Mouse (Mus musculus) spleen, postnatal 10 days (tissue): ENCODE results near the gene Pde1a.
"Not testable (repeated sequence)": the region's sequence is repeated elsewhere in the genome, so short reads cannot be mapped to it uniquely, and the experiment has no call there.

ENCODE experiments used
- DNase-seq, 2 experiments: peaks; one replicate each; pipeline ENCODE4 v3.0.0; 2021 to 2022; ENCODE audit warnings: low spot score in 2 of 2

The Pde1a gene

DNA sequence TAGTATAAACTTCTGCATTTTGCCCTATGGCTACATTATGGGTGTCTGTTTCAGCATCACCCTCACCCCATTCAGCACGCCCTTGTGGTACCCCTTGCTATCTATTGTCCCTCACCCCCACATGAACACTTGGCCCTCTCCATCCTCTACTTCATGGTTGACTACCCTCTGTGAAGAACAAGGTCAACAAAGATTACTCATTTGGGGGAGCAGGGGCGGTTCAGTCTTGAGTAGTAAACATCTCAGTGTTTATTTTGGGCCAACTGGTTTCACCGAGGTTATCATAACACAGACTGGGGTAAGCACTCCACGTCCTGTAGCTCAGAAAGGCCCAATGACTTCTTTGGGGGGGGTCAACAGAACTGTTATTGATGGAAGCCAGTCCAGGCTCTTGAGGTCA is 164.3 kb downstream of the Pde1a start:
- no peak for DNase-seq

DNA sequence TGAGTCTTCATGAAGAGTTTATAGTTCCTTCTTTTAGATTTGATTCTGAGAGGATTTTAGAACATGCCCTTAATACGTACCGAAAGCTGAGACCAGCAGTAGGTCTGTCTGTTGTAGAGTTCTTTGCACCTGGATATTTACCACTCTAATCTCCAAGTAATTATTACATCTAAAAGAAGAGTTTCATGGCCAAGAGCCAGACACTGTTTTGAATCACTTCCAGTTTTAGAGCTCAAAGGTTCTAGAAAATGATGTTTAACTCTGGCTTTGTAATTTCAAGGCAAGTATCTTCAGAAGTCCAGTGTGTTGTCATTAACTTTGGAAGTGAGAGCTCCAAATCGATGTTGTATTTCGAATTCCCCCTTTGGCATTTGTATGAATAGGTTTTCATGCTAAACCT is 167.8 kb downstream of the Pde1a start:
- no peak for DNase-seq

DNA sequence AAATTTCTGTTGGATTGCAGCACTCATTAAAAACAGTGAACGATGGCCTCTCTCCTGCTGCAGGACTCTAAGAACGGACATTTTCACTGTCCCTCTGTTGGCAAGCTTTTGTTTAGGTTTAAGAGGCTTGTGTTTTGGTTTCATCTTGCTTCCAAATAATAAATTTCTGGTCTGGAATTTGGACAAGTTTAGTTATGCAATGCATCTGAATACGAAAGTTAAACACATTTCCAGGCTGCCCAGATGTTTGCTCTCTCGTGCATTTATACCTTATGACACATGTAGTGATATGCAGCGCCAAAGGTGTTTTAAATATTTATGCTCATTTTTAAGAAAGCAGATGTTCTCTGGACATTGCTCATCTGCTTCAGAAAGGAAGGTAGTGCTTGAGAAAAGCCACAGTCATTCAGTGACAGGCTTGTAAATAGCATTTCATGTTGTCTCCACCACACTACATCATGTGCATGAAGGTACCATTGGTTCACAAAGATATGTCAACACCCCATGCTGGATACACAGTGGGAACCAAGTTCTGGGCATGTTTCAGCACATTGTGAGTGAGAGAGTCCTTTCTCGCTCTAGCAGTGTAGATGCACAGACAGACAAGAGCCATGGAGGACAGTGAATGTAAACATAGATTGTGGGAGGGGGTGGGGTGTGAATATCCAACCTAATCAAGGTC is 171.5 kb downstream of the Pde1a start:
- DNase-seq: no peak

GRCm38 (mm10) chr2:79945898-79946675 is 183.2 kb downstream of the Pde1a start:
- no peak for DNase-seq

GRCm38 (mm10) chr2:79934660-79935059 is 194.6 kb downstream of the Pde1a start:
- no peak for DNase-seq

DNA sequence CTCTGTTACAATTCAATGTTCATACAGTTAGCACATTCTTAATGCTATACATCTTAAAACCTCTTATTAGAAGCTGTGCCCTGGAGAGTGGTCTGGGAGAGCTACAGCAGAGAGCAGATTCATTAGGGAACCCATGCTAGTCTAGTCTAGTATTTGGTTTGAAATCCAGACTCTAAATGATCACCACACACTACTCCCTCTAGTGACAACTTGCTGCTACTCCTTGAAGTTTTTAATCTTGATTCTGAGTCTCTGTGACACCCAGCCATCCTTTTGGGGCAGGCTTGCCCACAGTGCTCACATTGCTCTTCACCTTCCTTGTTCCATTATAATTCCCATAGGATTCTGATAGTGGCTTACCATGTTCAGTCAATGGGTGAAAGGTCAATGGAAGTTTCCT is 206.9 kb downstream of the Pde1a start:
- no peak for DNase-seq

DNA sequence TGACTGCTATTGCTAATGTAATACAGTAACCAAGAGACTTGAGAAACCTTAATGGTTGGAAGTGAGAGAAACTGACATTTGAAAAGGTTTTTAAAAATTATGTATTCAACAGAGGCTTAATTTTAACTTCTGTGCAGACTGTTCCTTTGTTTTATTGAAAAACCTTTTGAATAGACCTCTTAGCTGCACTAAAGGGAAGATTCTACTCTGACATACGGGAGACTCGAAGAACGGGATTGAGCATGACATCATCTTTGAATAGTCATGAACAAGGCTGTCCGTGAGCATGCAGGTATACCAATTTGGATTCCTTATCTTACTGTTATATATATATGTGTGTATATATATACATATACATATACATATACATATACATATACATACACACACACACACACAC is 207.9 kb downstream of the Pde1a start:
- DNase-seq: no peak

- no peak for DNase-seq
Observed at GRCm38 (mm10) chr2:79920438-79920837, 208.8 kb downstream of the Pde1a start.

DNA sequence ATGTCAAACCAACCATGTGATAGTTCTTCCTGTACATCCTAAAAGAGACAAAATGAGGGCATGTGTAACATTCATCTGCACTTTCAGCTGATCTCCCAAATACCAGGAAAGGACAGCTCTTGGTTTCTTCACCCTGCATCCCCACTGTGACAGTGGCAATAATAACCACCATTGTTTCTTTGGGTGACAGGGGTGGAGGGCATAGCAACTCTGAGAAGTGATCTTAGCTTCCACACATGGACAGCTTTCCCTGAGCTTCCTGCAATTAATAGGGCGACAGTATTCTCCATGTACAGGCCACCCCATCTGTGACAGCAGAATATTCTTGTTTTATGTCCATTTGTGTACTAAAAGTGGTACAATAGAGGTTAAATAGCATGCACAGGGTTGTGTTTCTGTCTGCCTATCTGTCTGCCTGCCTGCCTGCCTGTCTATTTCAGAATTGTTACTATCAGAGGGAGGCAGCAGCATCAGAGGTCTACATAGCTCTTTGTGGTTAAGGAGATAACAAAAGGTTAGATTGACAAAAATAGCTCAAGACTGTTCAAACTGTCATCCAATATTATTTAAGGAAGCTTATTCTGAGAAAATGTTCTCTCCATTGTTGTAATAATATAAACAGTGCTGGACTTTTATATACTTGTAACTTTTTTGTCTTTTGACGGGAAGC is 227.3 kb downstream of the Pde1a start:
- no peak for DNase-seq

GRCm38 (mm10) chr2:79898522-79898921 is 230.7 kb downstream of the Pde1a start:
- no peak for DNase-seq

DNA sequence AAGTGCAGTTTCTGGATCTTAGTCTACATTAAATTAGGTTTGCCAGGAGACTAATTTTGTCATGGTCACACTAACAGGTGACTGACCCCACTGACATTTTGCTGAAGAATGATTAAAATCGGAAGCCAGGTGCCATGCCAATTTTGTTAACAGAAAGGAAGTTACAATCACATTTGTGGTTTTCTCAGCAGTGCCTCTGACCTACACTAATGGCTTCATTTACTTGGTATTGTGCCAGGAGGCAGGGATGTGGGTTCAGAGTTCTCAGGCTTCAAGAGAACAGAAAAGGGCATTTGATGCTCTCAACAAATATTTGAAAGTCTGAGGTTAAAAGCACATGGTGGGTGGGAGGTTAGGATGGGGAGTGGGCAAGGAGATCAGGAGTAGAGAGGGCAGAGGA is 236.4 kb downstream of the Pde1a start:
- DNase-seq: no peak

DNA sequence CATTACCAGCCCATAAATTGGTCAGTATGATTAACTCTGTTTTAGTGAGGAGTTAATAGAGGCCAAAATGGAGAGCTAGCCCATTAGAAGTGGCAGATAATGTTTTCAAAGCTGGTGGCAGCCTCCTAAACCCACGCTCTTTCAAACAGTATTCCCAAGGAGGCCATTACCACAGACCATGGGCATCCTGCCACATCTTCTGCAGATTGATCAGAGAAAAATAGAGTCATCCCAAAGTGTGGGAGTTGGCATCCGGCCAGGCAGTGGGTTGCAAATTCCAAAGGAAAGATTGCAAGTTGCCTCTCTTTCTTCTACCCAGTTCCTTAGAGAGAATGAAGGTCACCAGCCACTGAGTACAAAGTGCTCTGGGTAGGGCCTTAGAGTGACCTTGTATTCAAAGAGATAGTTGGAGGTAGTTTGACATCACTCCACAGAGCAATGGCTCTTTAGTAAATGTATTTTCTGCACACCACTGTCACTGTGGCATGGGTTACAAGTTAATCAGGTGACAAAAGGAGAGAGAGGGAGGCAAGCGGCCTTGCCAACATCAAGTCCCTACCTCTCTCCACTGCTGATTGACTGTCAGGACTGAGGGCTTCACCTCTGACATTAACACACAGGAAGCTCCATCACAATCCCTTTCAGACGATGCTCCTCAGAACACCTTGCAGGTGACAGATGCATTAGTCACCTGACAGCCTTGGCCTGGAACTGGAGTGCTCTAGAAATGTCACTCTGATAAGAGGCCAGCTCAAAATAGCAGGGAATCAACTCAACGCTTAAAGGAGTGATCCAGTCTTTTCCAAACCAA is 237.3 kb downstream of the Pde1a start:
- DNase-seq: no peak

DNA sequence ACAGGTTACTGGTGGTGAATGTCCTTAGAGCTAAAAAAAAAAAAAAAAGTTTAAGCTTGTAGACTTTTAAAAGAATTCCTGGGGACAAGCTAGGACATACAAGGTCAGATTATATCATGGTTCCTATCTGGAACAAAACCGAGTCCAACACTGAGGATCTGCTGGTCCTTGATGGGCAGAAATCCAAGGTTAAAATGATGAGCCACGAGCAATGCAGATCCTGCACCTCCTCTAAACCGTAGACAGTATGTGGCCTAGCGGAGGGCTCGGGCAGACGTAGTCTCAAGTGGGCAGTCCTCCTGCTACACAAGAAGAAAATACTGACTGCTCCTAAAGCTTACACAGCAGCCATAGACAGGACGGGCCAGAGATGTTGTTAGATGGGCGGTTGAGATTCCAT is 238.5 kb downstream of the Pde1a start:
- no peak for DNase-seq

DNA sequence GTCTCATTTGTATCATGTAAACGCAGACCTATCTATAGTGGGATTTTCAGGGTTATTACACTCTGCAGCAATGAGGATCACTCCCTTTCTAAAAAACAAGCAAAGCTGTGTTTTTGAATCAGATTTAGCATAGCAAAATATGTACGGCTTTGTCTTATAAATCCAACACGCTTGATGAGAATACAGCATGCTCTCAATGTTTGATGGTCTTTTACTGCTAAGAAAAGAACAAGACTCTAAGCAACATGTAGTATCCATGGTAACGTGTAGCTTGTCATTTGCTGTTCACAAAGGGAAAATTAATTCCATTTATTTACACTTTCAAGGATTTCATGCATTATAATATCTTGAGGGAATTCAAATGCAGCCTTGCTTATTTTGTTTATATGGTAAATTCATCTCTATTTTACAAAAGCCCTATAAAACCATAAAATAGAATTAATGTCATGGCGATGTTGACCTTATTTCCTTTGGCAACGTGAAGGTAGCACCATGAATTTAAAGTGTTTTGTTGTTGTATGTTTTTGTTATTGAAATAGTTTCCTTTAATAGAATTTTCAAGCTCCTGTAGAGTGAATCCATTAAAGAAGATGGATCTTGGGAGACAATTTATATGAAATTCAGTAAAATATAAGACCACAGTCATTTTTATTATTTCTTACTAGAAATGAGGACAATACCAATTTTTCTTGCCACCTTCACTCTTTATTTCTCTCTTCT is 245.5 kb downstream of the Pde1a start:
- DNase-seq: no peak

DNA sequence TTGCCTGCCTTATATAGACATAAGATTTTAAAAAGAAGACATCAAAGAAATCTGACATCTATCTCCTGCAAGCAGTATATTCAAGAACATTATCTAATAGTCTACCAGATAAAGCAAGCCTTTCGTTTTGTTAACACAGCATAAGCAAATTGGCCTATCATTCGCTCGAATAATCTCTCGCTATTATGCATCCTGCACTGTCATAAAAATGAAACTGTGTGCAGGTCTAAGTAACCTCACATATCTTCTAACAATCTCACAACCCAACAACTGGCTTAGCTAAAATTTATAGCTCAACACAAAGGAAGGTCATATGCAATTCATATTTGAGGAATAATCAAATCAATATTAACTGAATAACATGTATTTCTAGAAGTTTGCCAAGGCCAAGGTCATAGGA is 246.0 kb downstream of the Pde1a start:
- no peak for DNase-seq

DNA sequence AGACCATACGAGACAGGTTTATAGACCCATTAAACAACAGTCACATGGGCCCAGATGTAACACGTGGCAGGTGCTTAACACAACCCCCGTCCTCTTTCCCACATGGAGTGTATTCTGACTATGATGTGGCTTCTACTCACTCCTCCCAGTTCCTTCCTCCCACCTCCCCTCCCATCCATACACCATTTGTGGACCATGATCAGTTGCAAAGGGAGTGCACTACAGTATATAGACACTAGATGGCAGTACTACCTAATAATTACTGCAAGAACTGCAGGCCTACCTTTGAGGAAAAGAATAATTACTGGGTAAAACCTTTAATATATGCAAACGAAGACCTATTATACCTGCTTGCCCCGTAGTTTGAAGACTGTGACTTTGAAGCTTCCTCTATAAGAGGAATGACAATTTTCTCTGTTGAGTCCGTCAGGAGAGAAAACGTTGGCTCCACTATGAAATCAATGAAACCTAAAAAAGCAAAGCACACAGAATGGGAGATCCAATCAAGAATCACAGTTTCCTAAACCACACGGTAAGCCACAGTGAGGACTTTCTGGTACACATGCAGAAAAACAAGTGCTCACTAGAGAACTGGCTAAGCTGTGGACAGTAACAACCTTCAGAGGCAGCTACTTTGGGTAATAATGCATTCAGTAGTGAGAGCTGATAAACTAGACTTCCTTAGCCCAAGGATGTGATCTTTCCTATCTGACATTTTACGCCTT is 263.8 kb downstream of the Pde1a start:
- DNase-seq: no peak

DNA sequence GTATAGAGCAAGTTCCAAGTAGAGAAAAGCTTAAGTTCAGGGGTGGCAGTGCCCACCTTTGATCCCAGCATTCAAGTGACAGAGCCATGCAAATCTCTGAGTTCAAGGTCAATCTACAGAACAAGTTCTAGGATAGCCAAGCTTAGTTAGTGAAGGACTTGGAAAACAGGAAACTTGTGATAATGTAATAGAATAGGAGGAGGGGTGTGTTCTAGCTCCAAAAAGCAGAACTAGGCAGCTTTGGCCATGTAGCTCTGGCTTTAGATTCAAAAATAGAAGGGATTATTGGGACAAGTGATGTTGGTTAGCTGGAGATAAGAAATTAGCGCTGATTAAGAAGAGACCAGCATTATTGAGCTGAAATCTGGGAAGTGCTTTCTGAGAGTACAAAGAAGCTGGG is 272.4 kb downstream of the Pde1a start:
- DNase-seq: no peak

GRCm38 (mm10) chr2:79847396-79847795 is 281.9 kb downstream of the Pde1a start:
- DNase-seq: not testable (repeated sequence)

GRCm38 (mm10) chr2:79839513-79839912 is 289.7 kb downstream of the Pde1a start:
- DNase-seq: no peak

DNA sequence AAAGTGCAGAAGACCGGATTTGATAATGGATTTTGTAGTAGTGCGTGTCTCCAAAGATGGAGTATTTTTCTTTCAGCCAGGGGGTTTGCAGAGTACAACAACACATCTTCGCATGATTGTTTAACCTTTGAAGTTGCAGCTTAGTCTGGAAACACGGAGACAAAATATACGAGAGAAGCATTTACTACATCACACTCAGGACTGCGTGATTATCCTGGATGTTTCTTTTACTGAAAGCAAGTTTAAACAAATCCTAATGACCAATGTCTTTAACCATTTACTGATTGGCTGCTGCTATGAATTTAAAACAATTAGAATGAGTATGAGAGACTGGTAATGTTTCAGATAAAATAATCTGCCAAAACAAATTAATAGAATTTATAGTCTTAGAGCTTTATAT is 290.2 kb downstream of the Pde1a start:
- no peak for DNase-seq

GRCm38 (mm10) chr2:79825853-79826252 is 303.4 kb downstream of the Pde1a start:
- no peak for DNase-seq
